Comparison of ENCODE assay signal across 9 mouse cellular contexts in genomic region chr9:59723791-59724442, GRCm38 (mm10). TPM values are rescaled to one million over a fixed set of nuclear protein-coding genes. Genes with fewer than 3 reads are reported as not detected.
A peak's percentile ranks its signal among the peaks of the same experiment; 100 is the strongest.
DNase-seq lines count a peak whose midpoint lies in the region; ATAC-seq and TF ChIP-seq lines count a peak whose summit lies in the region.
"Had no signal": no experiment of that assay in that cellular context is flagged by ENCODE, and none has a peak within 500 bp of the region (broad histone marks: within the 10 kb centered on the region; RNA-seq: fewer than 3 reads in every experiment).

No protein-coding gene starts in this region.

- peak overlapping the region; percentile 95 for H3K27ac ChIP-seq in kidney, adult 2 months (ENCODE audit: insufficient read depth, low read depth, low read length)
- no peak overlapping the region for H3K27ac ChIP-seq in midbrain, embryonic 16.5 days (ENCODE audit: low read length)

- peaks cover 11% of the 10 kb centered on the region for H3K4me1 ChIP-seq in E14TG2a.4 (replicated peaks; ENCODE audit: low read depth, low read length)
- peaks cover 38% of the 10 kb centered on the region for H3K4me1 ChIP-seq in kidney, adult 2 months (ENCODE audit: control insufficient read depth, insufficient read depth, low read length)
- peaks cover 7% of the 10 kb centered on the region for H3K4me1 ChIP-seq in midbrain, embryonic 16.5 days (ENCODE audit: control insufficient read depth, insufficient read depth, low read length)

- no peak for TF ChIP-seq POLR2A in kidney, adult 2 months (IDR thresholded peaks at IDR 0.05; ENCODE audit: low read depth, low read length)

- WGBS in kidney, adult 2 months, result 33% methylated on average over 8 of the region's 8 CpGs
- WGBS in midbrain, embryonic 16.5 days, result 62% methylated on average over 8 of the region's 8 CpGs

- H3K4me2 ChIP-seq in midbrain, embryonic 16.5 days (ENCODE audit: low read length), result no peak overlapping the region; the same call in 1 of the 2 replicates

- no peak overlapping the region for H3K9ac ChIP-seq in midbrain, embryonic 16.5 days (ENCODE audit: low read depth, low read length)

- no peaks in the 10 kb centered on the region for H3K36me3 ChIP-seq in E14TG2a.4 (ENCODE audit: insufficient read depth, low read length)
- H3K36me3 ChIP-seq in kidney, adult 2 months (ENCODE audit: control insufficient read depth, insufficient read depth, low read length), result no peaks in the 10 kb centered on the region
- no peaks in the 10 kb centered on the region for H3K36me3 ChIP-seq in midbrain, embryonic 16.5 days (ENCODE audit: control insufficient read depth, insufficient read depth, low read length)

- peaks cover 7% of the 10 kb centered on the region for H3K27me3 ChIP-seq in E14TG2a.4 (ENCODE audit: insufficient read depth, low read length)
- no peaks in the 10 kb centered on the region for H3K27me3 ChIP-seq in kidney, adult 2 months (replicated peaks; ENCODE audit: control insufficient read depth, insufficient read depth, low read length)
- no peaks in the 10 kb centered on the region for H3K27me3 ChIP-seq in midbrain, embryonic 16.5 days (ENCODE audit: control insufficient read depth, insufficient read depth, low read depth, low read length)

- intact Hi-C loops in left cerebral cortex, postnatal 10 days (cut with DNase I), result loop anchor here (10.0 kb wide), 1 partner anchor 241 kb away; the partner anchor contains the start of gene Nr2e3
- intact Hi-C loops in gastrocnemius, postnatal 14 days (cut with DNase I; ENCODE audit: low total_unique reads), result loop anchor here (10.0 kb wide), 1 partner anchor 241 kb away; the partner anchor contains the start of gene Nr2e3

- TF ChIP-seq CTCF in E14TG2a.4 (conservative IDR thresholded peaks at IDR 0.05; ENCODE audit: low read length), result no peak
- TF ChIP-seq CTCF in kidney, adult 2 months (conservative IDR thresholded peaks at IDR 0.05; ENCODE audit: insufficient read depth, insufficient read length, low read depth, low read length), result no peak

- no peaks in the 10 kb centered on the region for H3K9me3 ChIP-seq in E14TG2a.4 (ENCODE audit: low read length)
- H3K9me3 ChIP-seq in midbrain, embryonic 16.5 days (replicated peaks; ENCODE audit: control insufficient read depth, low read length, poor library complexity, severe bottlenecking), result no peaks in the 10 kb centered on the region
- H3K9me3 ChIP-seq: megakaryocyte, embryonic 14.5 days had no signal

- peak; percentile 33 for DNase-seq in R1 (ENCODE audit: low read depth, low spot score)
- DNase-seq in kidney, adult 2 months, result peak; percentile 93
- DNase-seq in left cerebral cortex, postnatal 10 days (ENCODE audit: extremely low spot score in 1 of 2, low spot score in 2 of 2), result peak; percentile 21 to 72
- DNase-seq in right cerebral cortex, adult 18-20 months, result peak; percentile 60
- DNase-seq in gastrocnemius, postnatal 14 days, result no peak

- H3K4me3 ChIP-seq in E14TG2a.4 (replicated peaks; ENCODE audit: low read length), result peak overlapping the region; percentile 66; the same call in 1 of the 2 replicates
- H3K4me3 ChIP-seq in kidney, adult 2 months (ENCODE audit: insufficient read depth, low read depth, low read length), result no peak overlapping the region
- H3K4me3 ChIP-seq in midbrain, embryonic 16.5 days (ENCODE audit: low read depth, low read length), result no peak overlapping the region
- H3K4me3 ChIP-seq: megakaryocyte, embryonic 14.5 days had no signal

- ATAC-seq in frontal cortex, adult (ENCODE audit: low TSS enrichment), result peak; percentile 39; the same call in 1 of the 2 replicates
- no peak for ATAC-seq in midbrain, embryonic 16.5 days

RNA-seq across cellular contexts. Expression of gene Senp8, which starts 26.6 kb away (rescaled TPM):
- 5.8 and 7.5 TPM in 2 replicates for polyA plus RNA-seq in kidney, adult 2 months (2012; rRNA removed)
- total RNA-seq in left cerebral cortex, postnatal 10 days (2021), result 1 to 10 TPM; 5.0 to 6.3 TPM
- polyA plus RNA-seq in midbrain, embryonic 16.5 days (2015; fragmentation: Nextera tagmentation; extraction: Ambion mirVana), result 12.0 and 12.6 TPM in 2 replicates
- 10 to 100 TPM in 1 of 2 experiments, 1 to 10 TPM in 1; 6.0 to 10.3 TPM for total RNA-seq in gastrocnemius, postnatal 14 days (2021)

RNA-seq across cellular contexts. Expression of gene Myo9a, which starts 26.8 kb away (rescaled TPM):
- 4.6 and 4.7 TPM in 2 replicates for polyA plus RNA-seq in kidney, adult 2 months (2012; rRNA removed)
- total RNA-seq in left cerebral cortex, postnatal 10 days (2021), result 10 to 100 TPM; 71.7 to 75.9 TPM
- 26.8 and 30.3 TPM in 2 replicates for polyA plus RNA-seq in midbrain, embryonic 16.5 days (2015; fragmentation: Nextera tagmentation; extraction: Ambion mirVana)
- total RNA-seq in gastrocnemius, postnatal 14 days (2021), result 10 to 100 TPM in 1 of 2 experiments, 1 to 10 TPM in 1; 9.7 to 14.5 TPM

RNA-seq across cellular contexts. Expression of gene Gramd2, which starts 44.0 kb away (rescaled TPM):
- polyA plus RNA-seq in kidney, adult 2 months (2012; rRNA removed), result 0.31 and 0.53 TPM in 2 replicates
- total RNA-seq in left cerebral cortex, postnatal 10 days (2021), result 10 to 100 TPM; 13.3 to 14.6 TPM
- 5.1 and 6.1 TPM in 2 replicates for polyA plus RNA-seq in midbrain, embryonic 16.5 days (2015; fragmentation: Nextera tagmentation; extraction: Ambion mirVana)
- total RNA-seq in gastrocnemius, postnatal 14 days (2021), result under 1 TPM; 0.09 to 0.18 TPM

Comparison
In these comparisons a context has a peak if more than half of its experiments do, and no peak if none do; other contexts are left out.
1. RNA of gene Myo9a, which starts 26.8 kb away (total RNA-seq): 71.7 to 75.9 TPM in left cerebral cortex, postnatal 10 days; 9.7 to 14.5 TPM in gastrocnemius, postnatal 14 days; every median in the first group is over 4 times any median in the second.
2. RNA of gene Gramd2, which starts 44.0 kb away (total RNA-seq): 13.3 to 14.6 TPM in left cerebral cortex, postnatal 10 days; 0.09 to 0.18 TPM in gastrocnemius, postnatal 14 days; every median in the first group is over 10 times any median in the second.